ENCODE assay signal across 8 mouse cellular contexts in the genomic region with DNA sequence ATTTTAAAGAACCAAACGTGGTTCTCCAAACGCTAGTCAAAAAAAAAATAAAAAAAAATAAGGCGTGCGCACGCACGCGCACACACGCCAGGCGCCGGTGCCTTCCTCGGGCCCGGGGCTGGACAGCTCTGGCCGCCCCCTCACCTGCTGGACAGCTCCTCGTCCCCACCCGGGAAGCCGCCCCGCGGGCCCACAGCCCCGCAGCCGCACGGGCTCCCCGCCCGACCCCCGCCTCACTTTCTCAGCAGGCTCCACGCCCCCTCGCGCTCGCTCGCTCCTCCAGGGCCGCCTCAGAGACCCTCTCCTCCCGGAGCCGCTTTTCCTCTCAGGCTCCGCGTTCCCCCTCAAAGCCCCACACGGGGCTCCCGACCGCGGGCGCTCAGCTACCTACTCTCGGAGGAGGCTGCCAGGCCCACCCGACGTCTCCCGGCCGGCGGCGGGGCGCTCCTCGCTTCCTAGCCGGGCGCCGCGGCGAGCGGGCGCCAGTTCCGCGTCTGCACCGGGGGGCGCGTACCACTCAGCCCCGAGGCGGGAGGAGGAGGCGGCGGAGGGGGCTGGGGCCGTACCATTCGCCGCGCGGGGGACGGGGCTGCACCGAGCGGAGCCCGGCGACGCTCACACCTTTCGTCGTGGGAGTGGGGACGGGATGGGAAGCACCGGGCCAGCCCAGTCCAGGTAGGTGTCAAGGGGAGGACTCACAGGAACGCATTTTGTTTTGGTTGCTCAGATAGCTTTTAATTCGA. TPM values are rescaled to one million over a fixed set of nuclear protein-coding genes. Genes with fewer than 3 reads are reported as not detected.
DNase-seq lines count a peak whose midpoint lies in the region; ATAC-seq and TF ChIP-seq lines count a peak whose summit lies in the region.

No protein-coding gene starts in this region.

- peak overlapping the region; percentile 90 for H3K9ac ChIP-seq in forebrain, embryonic 15.5 days (replicated peaks)
- peak overlapping the region; percentile 64 for H3K9ac ChIP-seq in hindbrain, embryonic 11.5 days (ENCODE audit: low read depth, low read length)

- under 1% methylated on average over 80 of the region's 81 CpGs for WGBS in forebrain, embryonic 15.5 days
- under 1% methylated on average over 71 of the region's 81 CpGs for WGBS in hindbrain, embryonic 11.5 days
- 2% methylated on average over 64 of the region's 81 CpGs for WGBS in macrophage (ENCODE audit: missing documents)

- no peaks in the 10 kb centered on the region for H3K27me3 ChIP-seq in G1E (ENCODE audit: insufficient read depth, low read length)
- no peaks in the 10 kb centered on the region for H3K27me3 ChIP-seq in forebrain, embryonic 15.5 days
- no peaks in the 10 kb centered on the region for H3K27me3 ChIP-seq in hindbrain, embryonic 11.5 days (ENCODE audit: control insufficient read depth, insufficient read depth, low read length)

- H3K79me2 ChIP-seq in macrophage (ENCODE audit: inconsistent target), result peaks cover 45% of the 10 kb centered on the region

- ATAC-seq in G1E (ENCODE audit: extremely low read depth, insufficient number of reproducible peaks, low FRiP score, poor library complexity, severe bottlenecking), result peak; percentile 59
- ATAC-seq in forebrain, embryonic 15.5 days (replicated peaks), result peak; percentile 96
- ATAC-seq in hindbrain, embryonic 11.5 days (ENCODE audit: low FRiP score), result peak; percentile 95

- H3K4me2 ChIP-seq in forebrain, embryonic 15.5 days (replicated peaks), result peak overlapping the region; percentile 77
- H3K4me2 ChIP-seq in hindbrain, embryonic 11.5 days (replicated peaks; ENCODE audit: low read depth, low read length), result peak overlapping the region; percentile 82

- H3K36me3 ChIP-seq in G1E (replicated peaks) (peaks cover 20% of the 10 kb centered on the region), macrophage (ENCODE audit: inconsistent target) (peaks cover 29% of the 10 kb centered on the region)
- peaks cover 9% of the 10 kb centered on the region for H3K36me3 ChIP-seq in forebrain, embryonic 15.5 days
- H3K36me3 ChIP-seq in hindbrain, embryonic 11.5 days (ENCODE audit: control insufficient read depth, insufficient read depth, low read length), result no peaks in the 10 kb centered on the region

- H3K4me3 ChIP-seq in G1E (ENCODE audit: low read depth, low read length), result peak overlapping the region; percentile 85
- peak overlapping the region; percentile 96 for H3K4me3 ChIP-seq in forebrain, embryonic 15.5 days
- H3K4me3 ChIP-seq in hindbrain, embryonic 11.5 days (ENCODE audit: low read depth, low read length), result peak overlapping the region; percentile 94
- peak overlapping the region; percentile 49 for H3K4me3 ChIP-seq in macrophage (ENCODE audit: inconsistent target)

- peaks cover 41% of the 10 kb centered on the region for H3K4me1 ChIP-seq in G1E (ENCODE audit: insufficient read depth, low read depth, low read length)
- H3K4me1 ChIP-seq in forebrain, embryonic 15.5 days, result peaks cover 28% of the 10 kb centered on the region
- H3K4me1 ChIP-seq in hindbrain, embryonic 11.5 days (replicated peaks; ENCODE audit: control insufficient read depth, insufficient read depth, low read length), result no peaks in the 10 kb centered on the region

- H3K9me3 ChIP-seq in G1E (replicated peaks), result no peaks in the 10 kb centered on the region
- no peaks in the 10 kb centered on the region for H3K9me3 ChIP-seq in forebrain, embryonic 15.5 days
- no peaks in the 10 kb centered on the region for H3K9me3 ChIP-seq in hindbrain, embryonic 11.5 days (ENCODE audit: control insufficient read depth, low read length)

- peak; percentile 77 for DNase-seq in G1E (ENCODE audit: low spot score)
- peak; percentile 90 for DNase-seq in cerebellum, adult 11 months
- peak; percentile 87 for DNase-seq in hindbrain, embryonic 11.5 days (ENCODE audit: low spot score)
- peak; percentile 75 to 88 for DNase-seq in left cerebral cortex, adult 8-10 months (ENCODE audit: low spot score in 2 of 2)
- DNase-seq in right cerebral cortex, adult 18-20 months, result peak; percentile 91
- DNase-seq in urinary bladder, postnatal 25 days (ENCODE audit: low spot score), result peak; percentile 63

- peak overlapping the region; percentile 97 for H3K27ac ChIP-seq in forebrain, embryonic 15.5 days (replicated peaks)
- H3K27ac ChIP-seq in hindbrain, embryonic 11.5 days (ENCODE audit: low read depth, low read length), result peak overlapping the region; percentile 80
- peak overlapping the region; percentile 86 for H3K27ac ChIP-seq in macrophage

- no peak for TF ChIP-seq CTCF in G1E (IDR thresholded peaks at IDR 0.05; ENCODE audit: low read depth, low read length)

RNA-seq across cellular contexts. Expression of a gene that starts 1.1 kb away (rescaled TPM):
- total RNA-seq in G1E (2014; fragmentation: Nextera tagmentation) (26.7 and 33.2 TPM in 2 replicates), G1E (2017) (18.0 and 22.5 TPM in 2 replicates)
- polyA plus RNA-seq in G1E (2012) (8.2 and 10.4 TPM in 2 replicates), macrophage (2018) (26.3 to 50.4 TPM (median 31.9 TPM) in 3 replicates)
- polyA plus RNA-seq in forebrain, embryonic 15.5 days (2015; fragmentation: Nextera tagmentation; extraction: Ambion mirVana), result 48.5 and 49.8 TPM in 2 replicates
- polyA plus RNA-seq in hindbrain, embryonic 11.5 days (2014; fragmentation: Nextera tagmentation; extraction: Ambion mirVana), result 18.6 and 23.7 TPM in 2 replicates
- 100 to 1,000 TPM; 200 to 219 (median 206) TPM for total RNA-seq in left cerebral cortex, adult 8-10 months (2022)
- 100 to 1,000 TPM in 25 of 26 experiments, 10 to 100 TPM in 1; 89.2 to 720 (median 405) TPM for total RNA-seq in macrophage (2018; cell fraction: chromatin; rRNA removed)
- total RNA-seq in macrophage (2018; cell fraction: cytosol; rRNA removed), result 10 to 100 TPM; 18.5 to 84.2 (median 43.3) TPM
- 100 to 1,000 TPM in 20 of 26 experiments, 10 to 100 TPM in 6; 49.5 to 250 (median 171) TPM for total RNA-seq in macrophage (2018; cell fraction: nucleus; rRNA removed)

RNA-seq across cellular contexts. Expression of a gene that starts 20.1 kb away (rescaled TPM):
- total RNA-seq in G1E (2014; fragmentation: Nextera tagmentation), result not detected in 2 replicates
- 0.38 and 0.52 TPM in 2 replicates for total RNA-seq in G1E (2017)
- polyA plus RNA-seq in G1E (2012), result 0.18 and 0.27 TPM in 2 replicates
- polyA plus RNA-seq in forebrain, embryonic 15.5 days (2015; fragmentation: Nextera tagmentation; extraction: Ambion mirVana), result 2.0 and 2.8 TPM in 2 replicates
- polyA plus RNA-seq in hindbrain, embryonic 11.5 days (2014; fragmentation: Nextera tagmentation; extraction: Ambion mirVana), result 0.89 and 1.2 TPM in 2 replicates
- 1 to 10 TPM; 3.3 to 4.3 (median 3.4) TPM for total RNA-seq in left cerebral cortex, adult 8-10 months (2022)
- 100 to 1,000 TPM in 17 of 26 experiments, 10 to 100 TPM in 9; 44.8 to 435 (median 167) TPM for total RNA-seq in macrophage (2018; cell fraction: chromatin; rRNA removed)
- total RNA-seq in macrophage (2018; cell fraction: cytosol; rRNA removed), result 100 to 1,000 TPM in 10 of 26 experiments, 10 to 100 TPM in 16; 22.6 to 126 (median 60.1) TPM
- total RNA-seq in macrophage (2018; cell fraction: nucleus; rRNA removed), result 100 to 1,000 TPM in 11 of 26 experiments, 10 to 100 TPM in 15; 27.3 to 217 (median 80.8) TPM
- 28.4 to 67.5 TPM (median 35.9 TPM) in 3 replicates for polyA plus RNA-seq in macrophage (2018)

RNA-seq across cellular contexts. Expression of a gene that starts 20.1 kb away (rescaled TPM):
- total RNA-seq in G1E (2014; fragmentation: Nextera tagmentation) (19.5 and 21.1 TPM in 2 replicates), G1E (2017) (9.6 and 17.2 TPM in 2 replicates)
- polyA plus RNA-seq in G1E (2012) (4.0 and 5.3 TPM in 2 replicates), macrophage (2018) (154 to 178 TPM (median 169 TPM) in 3 replicates)
- polyA plus RNA-seq in forebrain, embryonic 15.5 days (2015; fragmentation: Nextera tagmentation; extraction: Ambion mirVana), result 36.1 and 36.9 TPM in 2 replicates
- polyA plus RNA-seq in hindbrain, embryonic 11.5 days (2014; fragmentation: Nextera tagmentation; extraction: Ambion mirVana), result 35.6 and 38.6 TPM in 2 replicates
- total RNA-seq in left cerebral cortex, adult 8-10 months (2022), result 10 to 100 TPM; 47.5 to 53.2 (median 50.1) TPM
- total RNA-seq in macrophage (2018; cell fraction: chromatin; rRNA removed), result 100 to 1,000 TPM; 111 to 486 (median 266) TPM
- 100 to 1,000 TPM; 147 to 636 (median 314) TPM for total RNA-seq in macrophage (2018; cell fraction: cytosol; rRNA removed)
- total RNA-seq in macrophage (2018; cell fraction: nucleus; rRNA removed), result 100 to 1,000 TPM; 190 to 882 (median 476) TPM

RNA-seq across cellular contexts. Expression of a gene that starts 54.2 kb away (rescaled TPM):
- total RNA-seq in G1E (2014; fragmentation: Nextera tagmentation) (12.9 and 18.7 TPM in 2 replicates), G1E (2017) (15.2 and 18.5 TPM in 2 replicates)
- polyA plus RNA-seq in G1E (2012) (1.3 and 1.5 TPM in 2 replicates), macrophage (2018) (1.8 to 5.3 TPM (median 5.2 TPM) in 3 replicates)
- polyA plus RNA-seq in forebrain, embryonic 15.5 days (2015; fragmentation: Nextera tagmentation; extraction: Ambion mirVana), result 12.7 and 14.5 TPM in 2 replicates
- polyA plus RNA-seq in hindbrain, embryonic 11.5 days (2014; fragmentation: Nextera tagmentation; extraction: Ambion mirVana), result 6.2 and 8.6 TPM in 2 replicates
- total RNA-seq in left cerebral cortex, adult 8-10 months (2022), result 10 to 100 TPM; 12.7 to 15.5 (median 13.2) TPM
- 10 to 100 TPM; 13.6 to 38.1 (median 23.1) TPM for total RNA-seq in macrophage (2018; cell fraction: chromatin; rRNA removed)
- total RNA-seq in macrophage (2018; cell fraction: cytosol; rRNA removed), result 1 to 10 TPM; 1.2 to 3.3 (median 1.8) TPM
- total RNA-seq in macrophage (2018; cell fraction: nucleus; rRNA removed), result 10 to 100 TPM in 22 of 26 experiments, 1 to 10 TPM in 4; 6.4 to 33.6 (median 17.4) TPM

Comparison
In these comparisons a context has a peak if more than half of its experiments do, and no peak if none do; other contexts are left out.
1. Peak in every context shown above with its lines: DNase-seq, ATAC-seq, H3K4me3 ChIP-seq and H3K27ac ChIP-seq.